Mouse (Mus musculus) liver, adult 2 months (tissue): Measurements from ENCODE around the gene H2-M10.2.

Experiments
- CTCF ChIP-seq: fragments of 200-500 bp; IDR thresholded peaks from 2 replicates; pipeline ENCODE4 v1.5.1; 2011; ENCODE audit warnings: low read depth, low read length, control low read depth
- POLR2A ChIP-seq: fragments of 200-500 bp; IDR thresholded peaks from 2 replicates; pipeline ENCODE4 v1.6.1; 2011; ENCODE audit warnings: low read length, control low read depth; ENCODE audit not compliant: insufficient read depth; ENCODE audit errors: extremely low read depth

DNA sequence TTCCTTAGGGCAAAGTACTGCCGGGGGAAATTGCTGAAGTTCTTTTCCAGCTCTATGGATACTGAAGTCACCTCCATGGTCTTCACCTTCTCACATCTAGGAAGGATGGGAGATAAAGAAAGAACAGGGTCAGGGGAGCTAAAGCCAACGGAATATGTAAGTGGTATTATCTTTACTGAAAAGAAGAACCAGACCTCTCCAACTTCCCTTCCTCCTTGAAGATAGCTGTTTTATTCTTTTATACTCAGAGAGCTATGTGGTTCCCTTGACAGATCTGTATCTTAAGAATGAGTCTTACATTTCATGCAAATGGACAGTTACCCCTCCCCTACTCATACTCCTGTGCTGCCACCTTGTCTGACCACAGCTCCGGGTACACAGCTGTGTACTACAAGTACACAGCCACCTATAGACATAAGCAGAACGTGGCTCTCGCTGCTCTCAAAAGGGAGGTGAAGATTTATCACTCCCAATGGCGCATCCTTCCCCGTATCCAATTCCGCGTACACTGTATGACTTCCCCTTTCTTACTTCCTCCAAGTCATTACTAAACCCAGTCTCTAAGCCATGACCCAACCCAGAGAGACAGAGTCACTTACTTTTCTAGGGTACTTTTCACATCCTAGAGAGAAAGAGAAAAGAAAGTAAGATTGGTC lies 24.7 kb downstream of the H2-M10.2 start:
- no peak for TF ChIP-seq POLR2A
- no peak for TF ChIP-seq CTCF
